Mouse (Mus musculus): ENCODE results near the gene Xpot.

Gene Xpot

GRCm38 (mm10) chr10:121580381-121580780, 45.8 kb downstream of the Xpot start:
- peak; percentile 45 for DNase-seq (ENCODE audit: low read depth, low spot score)

GRCm38 (mm10) chr10:121576372-121576771, 49.8 kb downstream of the Xpot start:
- no peak for DNase-seq (ENCODE audit: low read depth, low spot score)

GRCm38 (mm10) chr10:121571511-121572147, 54.5 kb downstream of the Xpot start:
- no peak for DNase-seq (ENCODE audit: low read depth, low spot score)

GRCm38 (mm10) chr10:121571031-121571430, 55.1 kb downstream of the Xpot start:
- no peak for DNase-seq (ENCODE audit: low read depth, low spot score)

- no peak for DNase-seq (ENCODE audit: low read depth, low spot score)
Observed at GRCm38 (mm10) chr10:121569796-121570195, 56.3 kb downstream of the Xpot start.

- no peak for DNase-seq (ENCODE audit: low read depth, low spot score)
Observed at GRCm38 (mm10) chr10:121569001-121569589, 57.0 kb downstream of the Xpot start.

- no peak for DNase-seq (ENCODE audit: low read depth, low spot score)
Observed at GRCm38 (mm10) chr10:121568534-121568933, 57.6 kb downstream of the Xpot start.

GRCm38 (mm10) chr10:121568026-121568425, 58.1 kb downstream of the Xpot start:
- DNase-seq (ENCODE audit: low read depth, low spot score) = no peak

- no peak for DNase-seq (ENCODE audit: low read depth, low spot score)
Observed at GRCm38 (mm10) chr10:121564447-121564846, 61.7 kb downstream of the Xpot start.

GRCm38 (mm10) chr10:121558231-121558630, 67.9 kb downstream of the Xpot start:
- no peak for DNase-seq (ENCODE audit: low read depth, low spot score)

- no peak for DNase-seq (ENCODE audit: low read depth, low spot score)
Observed at GRCm38 (mm10) chr10:121556263-121556662, 69.9 kb downstream of the Xpot start.

GRCm38 (mm10) chr10:121550334-121550733, 75.8 kb downstream of the Xpot start:
- no peak for DNase-seq (ENCODE audit: low read depth, low spot score)

- DNase-seq (ENCODE audit: low read depth, low spot score) = no peak
Observed at GRCm38 (mm10) chr10:121549670-121550069, 76.5 kb downstream of the Xpot start.

- no peak for DNase-seq (ENCODE audit: low read depth, low spot score)
Observed at GRCm38 (mm10) chr10:121547162-121547561, 79.0 kb downstream of the Xpot start.

- no peak for DNase-seq (ENCODE audit: low read depth, low spot score)
Observed at GRCm38 (mm10) chr10:121543577-121543976, 82.6 kb downstream of the Xpot start.

- DNase-seq (ENCODE audit: low read depth, low spot score) = no peak
Observed at GRCm38 (mm10) chr10:121542156-121542555, 84.0 kb downstream of the Xpot start.

Data from CD4-positive helper T cell, adult 2 months (primary cell).